Mouse (Mus musculus): ENCODE data around the gene Gar1.

The Gar1 gene

GRCm38 (mm10) chr3:129820847-129821246, 10.3 kb downstream of the Gar1 start:
- in situ Hi-C loops (cut with MboI; ENCODE audit: low sequenced_read_pairs) = no loop called here

DNA sequence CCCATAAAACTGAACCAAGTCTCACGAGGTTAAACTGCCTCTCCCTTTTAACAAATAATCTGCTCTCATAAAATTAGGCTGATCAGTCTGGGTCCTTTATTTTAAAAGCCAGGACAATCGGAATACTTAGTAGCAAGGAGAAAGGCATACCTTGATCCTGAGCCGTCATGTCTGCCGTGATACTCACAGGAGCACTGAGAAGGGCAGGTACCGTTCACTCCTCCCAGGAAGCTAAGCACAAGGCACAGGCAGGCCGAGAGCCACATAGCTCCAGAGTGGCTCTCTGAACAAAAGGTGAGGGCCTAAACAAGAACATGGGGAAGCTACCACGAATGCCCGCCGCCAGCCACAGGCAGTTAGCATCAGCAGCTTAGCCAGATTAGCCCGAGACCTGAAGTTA, 27.4 kb downstream of the Gar1 start, which contains the start of gene Lrit3:
TSS of gene Lrit3 (minus strand) at position 266 of the 400 bp plus-strand sequence.
- in situ Hi-C loops (cut with MboI; ENCODE audit: low sequenced_read_pairs) = no loop called here

GRCm38 (mm10) chr3:129799011-129799410, 32.2 kb downstream of the Gar1 start:
- in situ Hi-C loops (cut with MboI; ENCODE audit: low sequenced_read_pairs) = no loop called here

GRCm38 (mm10) chr3:129798551-129798950, 32.6 kb downstream of the Gar1 start:
- in situ Hi-C loops (cut with MboI; ENCODE audit: low sequenced_read_pairs) = no loop called here

- in situ Hi-C loops (cut with MboI; ENCODE audit: low sequenced_read_pairs) = no loop called here
Observed at GRCm38 (mm10) chr3:129797341-129797740, 33.9 kb downstream of the Gar1 start.

DNA sequence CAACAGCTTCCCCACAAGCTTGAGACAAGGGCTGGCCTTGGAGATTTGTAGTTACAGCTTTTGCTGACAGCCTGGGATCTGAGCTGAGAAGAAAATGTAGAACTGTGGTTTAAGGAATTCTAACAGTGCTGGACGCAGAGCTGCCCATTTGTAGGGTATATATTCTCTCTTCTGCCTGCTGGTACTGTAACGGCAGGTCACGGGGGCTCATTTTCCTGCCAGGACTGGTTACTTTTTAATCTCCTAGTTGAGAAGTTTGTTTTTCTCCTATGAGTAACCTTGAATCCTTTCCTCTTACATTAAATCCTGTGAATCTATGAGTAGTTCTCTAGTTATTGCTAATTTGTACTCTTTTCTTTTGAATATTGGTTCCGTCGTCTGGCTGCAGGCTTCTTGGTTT, 37.4 kb downstream of the Gar1 start:
- in situ Hi-C loops (cut with MboI; ENCODE audit: low sequenced_read_pairs) = no loop called here

- in situ Hi-C loops (cut with MboI; ENCODE audit: low sequenced_read_pairs) = no loop called here
Observed at GRCm38 (mm10) chr3:129782746-129783145, 48.5 kb downstream of the Gar1 start.

DNA sequence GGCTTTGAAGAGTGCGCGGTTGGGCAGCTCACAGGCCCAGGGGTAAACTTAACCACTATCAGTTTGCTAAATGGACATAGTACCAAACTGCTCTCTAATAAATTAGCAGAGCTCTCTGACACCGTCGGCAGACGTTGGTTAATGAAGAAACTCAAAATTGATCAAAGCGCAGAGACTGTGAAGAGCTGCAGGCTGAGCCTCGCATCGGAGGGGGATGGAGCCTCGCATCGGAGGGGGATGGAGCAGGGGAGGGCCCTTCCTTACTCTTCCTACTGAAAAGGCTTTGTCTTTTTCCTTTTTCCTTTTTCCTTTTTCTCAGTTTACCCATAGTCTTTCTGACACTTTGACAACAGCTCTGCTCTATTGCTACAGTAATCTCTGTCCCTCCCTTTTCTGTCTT, 49.8 kb downstream of the Gar1 start:
- in situ Hi-C loops (cut with MboI; ENCODE audit: low sequenced_read_pairs) = no loop called here

Data from CH12F3 (cell line).